Mouse (Mus musculus) layer of hippocampus, postnatal 10 days (tissue): ENCODE results near the gene Rai14. TPM values are rescaled to one million over a fixed set of nuclear protein-coding genes. Genes with fewer than 3 reads are reported as not detected.

ENCODE experiments used
- DNase-seq, 2 experiments: peaks; one replicate each; pipeline ENCODE4 v3.0.0; 2021; ENCODE audit warnings: low spot score in 2 of 2
- total RNA-seq, 2 experiments: library from RNA; stranded (reverse); gene quantifications; 2 replicates each; pipeline ENCODE4 v1.2.3; 2021

The Rai14 gene
- total RNA-seq, 2 experiments from 2014 or later: 10.8 to 12.5 TPM

DNA sequence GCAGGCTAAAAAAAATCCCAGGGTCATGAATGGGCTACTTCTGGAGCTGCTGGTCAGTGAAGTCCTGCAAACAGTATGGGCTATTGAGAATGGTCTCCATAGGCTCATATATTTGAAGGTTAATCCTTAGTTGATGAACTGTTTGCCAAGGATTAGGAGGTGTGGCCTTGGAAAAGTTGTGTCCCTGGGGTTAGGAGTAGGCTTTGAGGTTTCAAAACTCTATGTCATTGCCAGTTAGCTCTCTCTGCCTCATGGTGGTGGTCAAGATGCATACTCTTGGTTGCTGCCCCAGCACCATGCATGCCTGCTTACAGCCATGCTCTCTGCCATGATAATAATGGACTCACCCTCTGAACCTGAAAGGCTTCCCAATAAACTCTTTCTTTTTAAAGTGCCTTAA lies 160.1 kb downstream of the Rai14 start:
- DNase-seq: no peak

DNA sequence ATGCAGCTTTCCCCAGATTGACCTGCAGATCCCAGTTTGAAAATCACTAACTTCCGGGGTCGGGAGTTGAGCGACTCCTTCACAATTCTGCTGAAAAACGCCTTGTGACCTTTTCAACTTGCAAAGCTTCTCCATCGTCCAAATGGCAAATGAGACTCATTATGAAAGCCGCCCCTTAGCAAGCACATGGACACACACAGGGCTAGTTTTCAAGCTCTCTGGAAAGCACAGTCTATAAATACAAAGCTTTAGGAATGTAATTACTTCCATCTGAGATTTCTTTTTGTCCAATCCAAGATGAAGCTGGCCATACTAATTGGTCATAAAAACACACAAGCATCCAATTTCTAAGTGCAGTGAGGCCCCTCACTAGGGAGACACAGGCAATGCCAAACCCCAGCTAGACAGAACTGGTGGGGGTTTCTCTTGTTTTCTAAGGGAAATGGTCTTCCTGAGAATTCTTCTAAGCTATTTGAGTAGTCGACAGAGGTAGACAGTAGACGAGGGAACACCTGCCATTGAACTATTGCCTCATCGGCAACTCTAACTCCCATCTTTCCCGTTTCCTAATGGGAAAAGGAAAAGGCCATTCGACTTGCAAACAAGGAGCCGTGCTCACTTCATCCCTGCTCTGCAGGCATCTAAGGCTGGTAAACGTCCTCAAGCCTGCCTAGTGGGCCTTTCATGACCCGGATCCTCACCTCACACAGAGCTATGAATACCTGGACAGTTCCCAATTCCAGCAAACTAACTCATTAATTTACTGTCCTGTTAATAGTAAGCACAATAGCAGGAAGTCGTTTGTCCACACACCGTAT lies 173.9 kb downstream of the Rai14 start:
- no peak for DNase-seq

DNA sequence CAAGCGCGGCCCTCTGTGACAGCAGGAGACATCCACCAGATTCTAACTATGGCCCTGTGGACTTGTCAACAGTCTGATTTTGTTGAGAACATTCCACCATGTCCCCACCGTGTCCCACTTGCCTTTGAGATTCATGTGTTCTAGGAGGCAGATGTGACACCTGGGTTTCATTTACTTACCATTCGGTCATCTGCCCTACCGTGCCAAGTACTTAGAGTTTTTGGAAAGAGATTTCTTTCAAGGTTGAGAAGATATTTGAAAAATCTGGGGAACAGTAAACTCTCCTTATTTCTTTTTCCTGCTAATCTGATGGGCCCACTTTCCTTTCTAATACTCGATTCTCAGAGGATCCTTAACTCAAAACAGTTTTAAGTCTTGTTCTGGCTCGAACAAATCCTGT lies 178.5 kb downstream of the Rai14 start:
- DNase-seq: no peak

DNA sequence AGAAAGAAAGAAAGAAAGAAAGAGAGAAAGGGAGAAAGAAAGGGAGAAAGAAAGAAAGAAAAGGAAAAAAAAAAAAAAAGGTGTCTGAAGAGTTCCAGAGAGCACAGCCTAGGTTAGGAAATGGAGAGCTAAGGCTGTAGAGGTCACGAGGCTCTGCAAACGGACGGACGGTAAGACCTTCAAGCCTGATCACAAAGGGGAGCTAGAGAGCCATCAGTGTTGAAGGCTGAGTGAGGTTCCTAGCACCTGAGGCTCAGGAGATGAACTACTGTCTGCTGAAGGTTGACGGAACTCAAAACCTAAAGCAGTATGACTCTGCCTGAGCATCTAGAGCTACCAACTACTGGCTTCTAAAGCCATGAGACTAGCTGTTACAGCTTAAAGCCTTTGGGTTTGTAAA lies 179.8 kb downstream of the Rai14 start:
- DNase-seq: no peak

DNA sequence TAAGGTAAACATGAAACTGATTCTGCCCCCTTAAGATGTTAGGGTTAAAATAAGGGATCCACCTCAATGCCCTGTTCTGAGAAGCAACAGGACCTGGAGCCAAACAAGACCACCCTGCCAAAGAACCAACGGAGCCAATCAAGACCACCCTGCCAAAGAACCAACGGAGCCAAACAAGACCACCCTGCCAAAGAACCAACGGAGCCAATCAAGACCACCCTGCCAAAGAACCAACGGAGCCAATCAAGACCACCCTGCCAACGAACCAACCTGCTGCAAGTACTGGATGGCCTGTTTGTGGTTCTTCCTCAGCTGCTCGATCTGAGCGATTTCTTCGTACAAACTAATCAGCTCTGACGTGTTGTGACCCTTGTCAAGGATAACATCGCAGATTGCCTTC lies 181.1 kb downstream of the Rai14 start:
- peak in 1 of 2 experiments; percentile 8 for DNase-seq

DNA sequence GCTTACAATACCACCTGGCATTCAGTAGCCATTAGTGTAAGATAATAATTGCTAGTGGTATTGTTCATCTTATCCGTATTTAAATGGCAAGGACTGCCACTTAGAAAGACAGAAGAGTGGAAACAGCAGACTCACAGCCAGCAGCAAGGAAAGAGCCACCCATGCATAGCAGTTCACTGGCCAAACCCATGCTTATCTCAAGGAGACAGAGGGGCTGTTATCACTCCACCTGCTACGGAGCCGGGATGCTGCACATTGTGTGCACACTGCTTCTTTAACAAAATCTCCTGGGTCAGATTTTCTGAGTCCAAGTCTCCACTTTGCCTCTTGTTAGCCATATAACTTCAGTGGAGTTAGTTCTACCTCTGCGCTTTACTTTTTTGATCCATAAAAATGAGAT lies 183.1 kb downstream of the Rai14 start:
- DNase-seq: no peak

DNA sequence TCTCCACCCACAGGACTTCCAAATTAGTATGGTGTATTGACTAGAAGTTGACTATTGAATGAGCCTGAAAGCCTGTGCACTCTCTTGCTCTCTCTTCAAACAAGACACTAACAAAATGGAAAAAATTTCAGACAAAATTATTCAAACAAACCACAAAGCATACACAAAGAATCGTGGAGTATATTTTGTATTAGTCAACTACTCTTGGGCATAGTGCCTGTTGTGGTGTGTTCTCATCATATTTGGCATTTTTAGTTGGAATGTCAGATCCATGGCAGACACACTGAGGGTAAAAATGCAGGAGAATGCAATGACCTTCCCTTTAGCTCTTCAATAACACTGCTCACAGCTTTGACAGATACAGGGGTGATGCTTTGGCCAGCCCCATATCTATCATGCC lies 188.5 kb downstream of the Rai14 start:
- no peak for DNase-seq

Other genes starting within 250 kb of the Rai14 start
- gene Dnajc21, start 244.1 kb downstream of the Rai14 start, total RNA-seq: 10 to 100 TPM; 17.3 to 17.7 TPM
- 10 to 100 TPM; 16.3 to 25.7 TPM for gene Brix1, start 228.7 kb downstream of the Rai14 start, total RNA-seq
- gene Rad1, start 228.6 kb downstream of the Rai14 start, total RNA-seq: 10 to 100 TPM; 12.6 to 13.5 TPM
- gene Ttc23l, start 156.0 kb downstream of the Rai14 start, total RNA-seq: not detected
- gene C1qtnf3, start 237.7 kb upstream of the Rai14 start, total RNA-seq: under 1 TPM; 0.49 to 0.53 TPM